Mouse (Mus musculus) midbrain, embryonic 14.5 days (tissue): ENCODE measurements around the gene Lyrm7. TPM values are rescaled to one million over a fixed set of nuclear protein-coding genes. Genes with fewer than 3 reads are reported as not detected.

Experiments used
- polyA plus RNA-seq: library from polyadenylated mRNA; unstranded; fragments of >200 nt; fragmentation: Nextera tagmentation; extraction: Ambion mirVana; gene quantifications from 2 replicates; pipeline ENCODE4 v1.2.1, GENCODE M21; 2014

Lyrm7 gene
- polyA plus RNA-seq, 1 experiment from 2014 or later = 15.6 TPM

Other genes starting within 250 kb of the Lyrm7 start
- gene Cdc42se2, start 73.2 kb downstream of the Lyrm7 start, polyA plus RNA-seq = 147 and 201 TPM in 2 replicates
- gene Hint1, start 5.5 kb upstream of the Lyrm7 start, polyA plus RNA-seq = 751 and 917 TPM in 2 replicates
- 22.2 and 22.6 TPM in 2 replicates for gene Gpx3, start 41.5 kb upstream of the Lyrm7 start, polyA plus RNA-seq
- 15.1 and 15.5 TPM in 2 replicates for gene Tnip1, start 102.0 kb upstream of the Lyrm7 start, polyA plus RNA-seq
- 14.3 and 38.3 TPM in 2 replicates for gene Anxa6, start 172.5 kb upstream of the Lyrm7 start, polyA plus RNA-seq
- 0.14 and 0.26 TPM in 2 replicates for gene Ccdc69, start 217.2 kb upstream of the Lyrm7 start, polyA plus RNA-seq
- 23.4 and 23.6 TPM in 2 replicates for gene Gm2a, start 237.2 kb upstream of the Lyrm7 start, polyA plus RNA-seq